Mouse (Mus musculus): Measurements from ENCODE around the gene Zfp791.

DNA sequence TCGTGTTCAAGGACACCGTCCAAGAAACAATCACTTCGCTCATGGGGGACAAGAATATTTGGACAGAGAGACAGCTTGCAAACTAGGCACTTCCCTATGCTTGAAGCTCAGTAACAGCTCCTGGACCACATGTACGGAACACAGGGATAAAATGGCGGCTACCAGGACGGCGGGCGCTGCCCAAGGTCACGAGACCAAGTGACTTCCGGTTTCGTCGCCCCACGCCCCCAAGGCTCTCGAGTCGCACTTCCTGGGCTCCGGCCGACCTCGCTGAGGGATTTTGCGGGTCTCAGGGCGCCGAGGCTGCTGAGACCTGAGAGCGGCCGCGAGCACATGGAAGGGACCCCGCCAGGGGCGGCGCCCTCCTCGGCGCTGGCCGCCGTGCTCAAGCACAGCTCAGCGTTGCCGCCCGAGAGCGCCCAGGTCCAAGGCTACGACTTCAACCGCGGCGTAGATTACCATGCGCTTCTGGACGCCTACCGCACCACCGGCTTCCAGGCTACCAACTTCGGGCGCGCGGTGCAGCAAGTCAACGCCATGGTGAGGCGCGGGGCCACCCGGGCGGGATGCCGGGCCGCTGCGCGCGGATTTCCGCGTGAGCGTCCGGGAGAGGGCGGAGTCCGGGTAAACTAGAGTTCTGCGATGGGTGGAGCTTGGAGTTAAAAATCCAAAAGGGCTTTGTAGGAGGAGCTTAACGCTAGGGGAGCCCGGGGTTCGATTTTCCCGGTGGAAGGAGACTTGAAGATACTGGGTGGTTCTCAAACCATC lies 51.2 kb downstream of the Zfp791 start, which contains the start of gene Dhps:
- TF ChIP-seq CTCF (IDR thresholded peaks at IDR 0.05; ENCODE audit: low read depth, low read length) (no peak), POLR2AphosphoS5 (IDR thresholded peaks at IDR 0.05; ENCODE audit: insufficient replicate concordance, low read depth, low read length) (no peak; the same call in 1 of the 2 replicates), GATA1 (IDR thresholded peaks at IDR 0.05; ENCODE audit: borderline replicate concordance, low read length) (no peak)

Data from G1E (cell line).